Mouse (Mus musculus): ENCODE data around the gene Kcmf1. TPM values are rescaled to one million over a fixed set of nuclear protein-coding genes. Genes with fewer than 3 reads are reported as not detected.
"Not testable (repeated sequence)": the region's sequence is repeated elsewhere in the genome, so short reads cannot be mapped to it uniquely, and the experiment has no call there.

Kcmf1 gene
- total RNA-seq, 2 experiments from 2014 or later = 71.3 to 107 TPM

GRCm38 (mm10) chr6:72854256-72854655 lies 45.5 kb downstream of the Kcmf1 start:
- ATAC-seq (replicated peaks; ENCODE audit: low FRiP score, poor library complexity, severe bottlenecking) = no peak

DNA sequence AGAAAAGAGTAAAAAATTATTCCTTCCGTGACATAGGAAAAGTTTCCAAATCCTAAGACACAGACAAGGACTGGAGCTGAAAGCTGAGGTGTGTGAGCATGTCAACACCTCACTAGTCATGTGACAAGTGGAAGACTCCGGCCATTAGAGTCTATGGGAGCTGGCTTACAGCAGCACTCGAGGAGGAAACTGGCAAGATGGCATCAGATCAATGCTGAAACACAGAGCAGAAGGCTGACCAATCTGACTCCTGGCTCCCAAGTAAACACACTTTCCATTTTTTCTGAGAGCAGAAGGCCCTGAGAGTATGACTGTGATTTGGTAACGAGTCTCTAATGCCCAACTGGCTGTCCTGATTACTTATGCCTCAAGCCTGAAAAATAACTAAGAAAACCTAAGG lies 47.6 kb downstream of the Kcmf1 start:
- no peak for ATAC-seq (replicated peaks; ENCODE audit: low FRiP score, poor library complexity, severe bottlenecking)

DNA sequence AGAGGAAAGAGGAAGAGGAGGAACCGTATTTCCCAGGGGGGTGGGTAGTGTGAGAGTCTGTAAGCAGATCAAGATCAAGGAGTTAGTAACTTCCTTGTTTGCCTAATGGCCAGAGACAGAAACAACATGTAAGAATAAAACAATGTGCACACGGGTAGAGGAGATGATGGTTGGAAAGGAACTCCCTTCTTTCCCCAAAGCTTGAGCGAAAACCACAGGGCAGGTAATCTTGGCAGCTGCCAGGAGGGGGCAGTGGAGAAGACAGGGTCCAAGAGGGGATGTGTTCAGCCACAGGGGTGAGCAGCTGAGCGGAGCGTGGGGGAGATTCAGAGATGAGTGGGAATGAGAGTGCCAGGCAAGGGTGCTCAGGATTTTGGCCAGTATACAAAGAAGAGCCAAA lies 48.1 kb downstream of the Kcmf1 start:
- ATAC-seq (replicated peaks; ENCODE audit: low FRiP score, poor library complexity, severe bottlenecking) = 0 out of 2 replicates have a peak, but pooled peaks have one; percentile 49

DNA sequence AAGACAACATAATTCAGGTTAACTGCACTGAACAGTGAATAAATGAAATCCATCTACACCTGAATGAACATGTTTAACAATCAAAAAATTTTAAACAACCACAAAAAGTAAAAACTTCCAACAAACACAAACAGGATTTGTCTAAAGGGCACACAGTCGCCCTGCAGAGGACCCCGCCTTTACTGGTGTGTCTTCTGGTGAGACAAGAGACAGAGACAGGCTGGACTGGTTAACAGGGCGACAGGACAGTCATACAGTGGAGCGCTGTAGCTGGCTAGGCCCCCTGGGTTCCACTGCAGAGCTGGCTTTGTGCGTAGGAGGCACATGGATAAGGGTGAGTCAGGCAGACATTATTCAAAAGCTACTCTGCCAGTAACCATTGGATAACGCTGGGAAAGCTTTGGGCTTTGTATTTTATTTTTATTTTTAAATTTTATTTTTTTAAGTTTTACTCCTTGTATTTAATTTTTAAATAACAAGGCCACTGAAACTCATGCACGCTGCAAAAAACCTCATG lies 57.7 kb downstream of the Kcmf1 start:
- no peak for ATAC-seq (replicated peaks; ENCODE audit: low FRiP score, poor library complexity, severe bottlenecking)

GRCm38 (mm10) chr6:72840867-72841780 lies 58.7 kb downstream of the Kcmf1 start:
- ATAC-seq (replicated peaks; ENCODE audit: low FRiP score, poor library complexity, severe bottlenecking) = no peak

DNA sequence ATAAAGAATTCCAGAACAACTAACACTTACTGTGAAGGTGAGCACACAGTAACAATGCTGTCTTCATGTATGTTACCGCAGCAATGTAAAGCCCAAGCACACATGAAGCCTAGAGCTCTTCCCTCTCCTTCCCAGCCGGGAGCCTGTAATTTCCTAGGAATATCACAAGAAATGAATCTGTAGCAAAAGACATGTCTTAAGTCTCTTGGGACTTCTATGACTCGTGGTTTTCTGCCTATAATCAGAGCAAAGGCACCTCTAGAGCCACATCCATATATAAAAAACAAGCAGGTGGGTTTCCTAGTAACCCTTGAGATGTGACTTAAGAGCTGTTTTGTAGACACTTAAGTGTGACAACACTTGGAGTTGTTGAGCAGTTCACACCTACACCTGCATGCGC lies 62.0 kb downstream of the Kcmf1 start:
- ATAC-seq (replicated peaks; ENCODE audit: low FRiP score, poor library complexity, severe bottlenecking) = no peak

DNA sequence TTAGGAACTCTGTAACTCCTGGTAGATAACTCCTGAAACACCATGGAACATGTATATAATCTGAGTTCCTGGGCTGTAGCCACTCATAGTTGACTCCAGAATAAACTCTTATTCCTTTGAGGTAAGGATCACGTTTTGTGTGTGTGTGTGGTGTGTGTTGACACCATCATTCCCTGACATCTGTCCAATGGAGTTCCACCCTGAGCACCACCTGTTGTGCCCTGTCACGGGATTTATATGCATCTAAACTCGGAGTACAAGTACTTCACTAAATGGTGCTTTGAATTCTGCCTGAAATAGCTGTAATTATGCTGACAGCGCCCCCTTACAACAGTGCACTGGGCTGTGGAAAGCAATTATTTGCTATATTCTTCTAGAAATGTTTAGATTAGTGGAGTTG lies 65.3 kb downstream of the Kcmf1 start:
- ATAC-seq (replicated peaks; ENCODE audit: low FRiP score, poor library complexity, severe bottlenecking) = no peak

GRCm38 (mm10) chr6:72831858-72832257 lies 67.9 kb downstream of the Kcmf1 start:
- ATAC-seq (replicated peaks; ENCODE audit: low FRiP score, poor library complexity, severe bottlenecking) = no peak

DNA sequence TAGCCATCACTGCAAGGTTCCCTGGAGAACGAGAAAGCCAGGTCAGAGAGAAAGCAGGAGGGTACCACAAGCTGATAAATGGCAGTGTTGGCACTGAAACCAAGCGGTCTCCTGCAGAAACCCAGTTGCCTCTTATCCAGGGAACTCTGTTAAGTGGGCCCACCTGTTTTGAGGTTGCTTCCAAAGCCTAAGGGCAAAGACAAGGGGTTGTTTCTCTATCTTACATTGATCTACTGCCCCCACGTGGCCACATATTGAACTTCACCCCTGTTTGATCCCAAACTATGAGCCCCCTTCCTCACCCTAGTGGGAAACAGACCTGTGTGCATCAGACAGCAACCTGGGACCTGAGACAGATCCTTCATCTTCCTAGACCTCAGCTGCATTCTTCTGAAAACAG lies 68.5 kb downstream of the Kcmf1 start:
- peak; percentile 42; the same call in 1 of the 2 replicates for ATAC-seq (replicated peaks; ENCODE audit: low FRiP score, poor library complexity, severe bottlenecking)

- ATAC-seq (replicated peaks; ENCODE audit: low FRiP score, poor library complexity, severe bottlenecking) = peak; percentile 67; the same call in 1 of the 2 replicates
Observed at GRCm38 (mm10) chr6:72828857-72829256, 70.9 kb downstream of the Kcmf1 start.

- ATAC-seq (replicated peaks; ENCODE audit: low FRiP score, poor library complexity, severe bottlenecking) = not testable (repeated sequence)
Observed at GRCm38 (mm10) chr6:72828037-72828436, 71.7 kb downstream of the Kcmf1 start.

GRCm38 (mm10) chr6:72825762-72826161 lies 74.0 kb downstream of the Kcmf1 start:
- ATAC-seq (replicated peaks; ENCODE audit: low FRiP score, poor library complexity, severe bottlenecking) = no peak

DNA sequence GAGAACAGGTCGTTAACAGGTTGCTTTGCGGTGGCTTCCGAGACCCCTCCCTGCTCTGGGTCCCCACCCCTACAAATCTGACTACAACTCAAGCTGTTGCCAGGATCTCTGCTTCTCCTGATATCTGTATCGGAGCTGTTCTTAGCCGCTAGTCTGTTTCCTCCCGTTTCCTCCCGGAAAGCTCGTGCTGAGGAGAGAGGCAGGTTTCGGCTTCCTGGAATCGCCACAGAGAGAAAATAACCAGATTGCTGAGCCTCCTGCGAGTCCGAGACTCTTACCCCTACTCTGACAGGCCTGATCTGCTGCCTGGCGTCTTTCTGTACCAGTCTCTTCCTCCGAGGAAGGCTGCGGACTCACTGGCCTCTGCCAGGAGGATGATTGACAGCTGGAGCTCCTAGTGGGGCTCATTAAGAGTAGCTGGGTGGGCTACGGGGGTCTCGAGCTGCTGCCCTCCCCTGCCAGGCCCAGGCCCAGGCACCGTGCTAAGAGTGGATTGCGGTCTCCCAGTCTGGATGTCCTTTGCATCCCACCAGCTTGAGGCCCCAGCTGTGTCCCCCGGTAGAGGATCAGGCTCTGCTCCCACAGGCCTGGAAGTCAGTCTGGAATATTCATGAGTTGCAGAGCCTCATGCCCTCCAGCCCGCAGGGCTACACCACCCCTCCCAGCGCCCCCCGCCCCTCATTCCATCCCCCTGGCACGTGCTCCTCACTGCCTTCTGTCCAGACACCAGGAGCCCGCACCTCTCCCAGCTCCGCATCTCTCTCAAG lies 74.6 kb downstream of the Kcmf1 start:
- ATAC-seq (replicated peaks; ENCODE audit: low FRiP score, poor library complexity, severe bottlenecking) = no peak

GRCm38 (mm10) chr6:72813456-72813855 lies 86.3 kb downstream of the Kcmf1 start:
- ATAC-seq (replicated peaks; ENCODE audit: low FRiP score, poor library complexity, severe bottlenecking) = no peak

- no peak for ATAC-seq (replicated peaks; ENCODE audit: low FRiP score, poor library complexity, severe bottlenecking)
Observed at GRCm38 (mm10) chr6:72810248-72810647, 89.5 kb downstream of the Kcmf1 start.

DNA sequence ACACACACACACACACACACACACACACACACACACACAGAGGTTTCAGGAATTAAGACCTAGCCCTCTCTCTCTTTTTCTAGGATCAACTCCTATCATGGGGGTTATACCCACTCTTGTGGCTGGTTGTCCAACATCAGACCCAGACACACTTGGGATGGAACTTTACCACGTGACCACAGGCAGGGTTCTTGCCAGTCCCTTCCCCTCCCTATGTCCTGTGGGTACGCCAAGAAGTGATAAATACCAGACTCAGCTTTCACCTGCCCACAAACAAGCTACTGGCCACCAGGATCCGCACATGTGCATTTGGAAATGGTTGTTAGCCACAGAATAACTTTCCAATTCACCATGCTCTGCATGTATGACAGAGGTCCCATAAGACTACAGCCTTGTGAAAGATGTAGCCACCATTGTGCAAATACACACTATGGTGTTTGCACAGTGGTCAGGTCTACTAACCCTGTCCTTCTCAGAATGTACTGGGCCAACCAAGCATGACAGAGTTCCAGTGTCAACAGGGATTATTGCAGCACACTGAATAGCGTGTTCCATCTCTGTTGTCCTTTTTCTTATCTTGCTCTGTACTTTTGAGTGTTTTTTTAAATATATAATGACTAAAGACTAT lies 90.1 kb downstream of the Kcmf1 start:
- no peak for ATAC-seq (replicated peaks; ENCODE audit: low FRiP score, poor library complexity, severe bottlenecking)

GRCm38 (mm10) chr6:72808342-72808741 lies 91.4 kb downstream of the Kcmf1 start:
- no peak for ATAC-seq (replicated peaks; ENCODE audit: low FRiP score, poor library complexity, severe bottlenecking)

DNA sequence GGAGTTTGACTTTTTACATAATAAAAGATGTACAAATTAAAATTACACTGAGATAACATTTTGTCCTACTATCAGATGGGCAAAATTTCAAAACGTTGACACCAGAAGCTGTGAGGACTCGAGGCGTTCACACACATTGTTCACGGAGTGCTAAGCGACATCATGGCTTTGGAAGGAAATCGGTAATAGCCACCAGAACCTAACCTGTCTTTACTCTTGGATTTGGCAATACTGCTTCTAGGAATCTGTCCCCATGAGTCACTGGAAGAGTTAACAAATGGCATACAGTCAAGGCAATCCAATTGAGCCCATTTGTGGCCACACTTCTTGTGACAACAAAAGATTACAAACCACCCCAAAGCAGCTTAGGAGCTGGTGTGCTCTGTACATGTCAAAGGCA lies 96.1 kb downstream of the Kcmf1 start:
- no peak for ATAC-seq (replicated peaks; ENCODE audit: low FRiP score, poor library complexity, severe bottlenecking)

- no peak for ATAC-seq (replicated peaks; ENCODE audit: low FRiP score, poor library complexity, severe bottlenecking)
Observed at GRCm38 (mm10) chr6:72802119-72802518, 97.7 kb downstream of the Kcmf1 start.

- ATAC-seq (replicated peaks; ENCODE audit: low FRiP score, poor library complexity, severe bottlenecking) = no peak
Observed at GRCm38 (mm10) chr6:72800641-72801040, 99.1 kb downstream of the Kcmf1 start.

All from erythroid progenitor cell, adult 5-6 weeks (primary cell).